Comparison of ENCODE assay signal across 9 mouse cellular contexts in the genomic region with DNA sequence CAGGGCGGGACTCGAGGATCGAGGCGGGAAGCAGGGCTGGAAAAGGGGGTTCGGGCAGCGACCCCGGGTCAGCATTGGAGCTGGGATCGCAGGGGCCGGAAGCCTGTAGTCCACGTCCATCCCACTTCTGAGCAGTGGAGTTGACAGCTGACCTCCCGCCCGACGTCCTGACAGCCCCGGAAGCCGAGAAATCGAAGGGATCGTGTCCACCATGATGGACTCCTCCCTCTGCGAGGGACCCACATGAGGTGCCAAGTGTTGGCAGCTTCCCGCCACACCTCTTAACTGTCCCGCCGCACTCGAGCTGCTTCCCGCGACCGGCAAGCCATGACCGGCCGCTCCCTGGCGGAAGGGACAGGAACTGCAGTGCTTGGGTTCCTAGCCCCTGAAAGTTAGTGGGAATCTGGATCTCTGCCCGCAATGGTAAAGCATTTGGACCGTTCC. TPM values are rescaled to one million over a fixed set of nuclear protein-coding genes. Genes with fewer than 3 reads are reported as not detected.
DNase-seq lines count a peak whose midpoint lies in the region; ATAC-seq and TF ChIP-seq lines count a peak whose summit lies in the region.
"Had no signal": no experiment of that assay in that cellular context is flagged by ENCODE, and none has a peak within 500 bp of the region (broad histone marks: within the 10 kb centered on the region; RNA-seq: fewer than 3 reads in every experiment).

No protein-coding gene starts in this region.

- H3K27ac ChIP-seq in layer of hippocampus, adult 2 months, result peak overlapping the region; percentile 100
- H3K27ac ChIP-seq in bone marrow macrophage, adult 2 months (ENCODE audit: insufficient read depth, low read depth, low read length), result peak overlapping the region; percentile 66
- H3K27ac ChIP-seq in hindbrain, embryonic 12.5 days, result peak overlapping the region; percentile 97
- H3K27ac ChIP-seq in limb, embryonic 14.5 days (replicated peaks; ENCODE audit: low read depth, low read length), result peak overlapping the region; percentile 93
- peak overlapping the region; percentile 84 for H3K27ac ChIP-seq in midbrain, embryonic 14.5 days (replicated peaks; ENCODE audit: low read depth, low read length)
- H3K27ac ChIP-seq in thymus, adult 2 months (ENCODE audit: control insufficient read depth, insufficient read depth, low read length), result no peak overlapping the region

- WGBS in hindbrain, embryonic 12.5 days, result under 1% methylated on average over 30 of the region's 30 CpGs
- 2% methylated on average over 30 of the region's 30 CpGs for WGBS in limb, embryonic 14.5 days
- under 1% methylated on average over 30 of the region's 30 CpGs for WGBS in midbrain, embryonic 14.5 days
- WGBS in thymus, adult 2 months, result under 1% methylated on average over 30 of the region's 30 CpGs

- peak overlapping the region; percentile 84 for H3K4me3 ChIP-seq in layer of hippocampus, adult 2 months
- peak overlapping the region; percentile 60 for H3K4me3 ChIP-seq in bone marrow macrophage, adult 2 months (ENCODE audit: insufficient read depth, low read length)
- peak overlapping the region; percentile 65 for H3K4me3 ChIP-seq in hindbrain, embryonic 12.5 days
- H3K4me3 ChIP-seq in limb, embryonic 14.5 days (replicated peaks; ENCODE audit: low read length), result peak overlapping the region; percentile 74
- H3K4me3 ChIP-seq in midbrain, embryonic 14.5 days (replicated peaks; ENCODE audit: low read depth, low read length), result peak overlapping the region; percentile 41
- peak overlapping the region; percentile 65 for H3K4me3 ChIP-seq in thymus, adult 2 months (ENCODE audit: control insufficient read depth, insufficient read depth, low read length)

- peak; percentile 62 to 71 for DNase-seq in layer of hippocampus, adult 2 months (ENCODE audit: low spot score in 2 of 2)
- no peak for DNase-seq in layer of hippocampus, postnatal 36 days
- DNase-seq in fat pad, adult 2 months (ENCODE audit: extremely low read depth, low read depth, low spot score), result peak; percentile 26
- peak; percentile 96 for DNase-seq in limb, embryonic 14.5 days (ENCODE audit: low spot score)
- peak; percentile 92 for DNase-seq in midbrain, embryonic 14.5 days
- peak; percentile 85 for DNase-seq in thymus, adult 2 months

- peak; percentile 97 for TF ChIP-seq CTCF in layer of hippocampus, adult 2 months (conservative IDR thresholded peaks at IDR 0.05)
- peak; percentile 48 for TF ChIP-seq CTCF in bone marrow macrophage, adult 2 months (IDR thresholded peaks at IDR 0.05; ENCODE audit: low read depth, low read length)
- peak; percentile 93 for TF ChIP-seq CTCF in thymus, adult 2 months (IDR thresholded peaks at IDR 0.05; ENCODE audit: borderline replicate concordance, control insufficient read depth, extremely low read depth, insufficient read depth, low read length, poor library complexity)

- peaks cover 6% of the 10 kb centered on the region for H3K36me3 ChIP-seq in hindbrain, embryonic 12.5 days
- peaks cover 11% of the 10 kb centered on the region; the same call in 1 of the 2 replicates for H3K36me3 ChIP-seq in limb, embryonic 14.5 days (ENCODE audit: control insufficient read depth, insufficient read depth, low read length)
- H3K36me3 ChIP-seq in midbrain, embryonic 14.5 days (ENCODE audit: control insufficient read depth, insufficient read depth, low read length), result no peaks in the 10 kb centered on the region
- H3K36me3 ChIP-seq in thymus, adult 2 months (ENCODE audit: control insufficient read depth, insufficient read depth, low read length), result no peaks in the 10 kb centered on the region

- H3K4me2 ChIP-seq in hindbrain, embryonic 12.5 days (replicated peaks), result peak overlapping the region; percentile 87
- H3K4me2 ChIP-seq in limb, embryonic 14.5 days (replicated peaks; ENCODE audit: low read depth, low read length, severe bottlenecking), result peak overlapping the region; percentile 87
- H3K4me2 ChIP-seq in midbrain, embryonic 14.5 days (ENCODE audit: low read length), result peak overlapping the region; percentile 58

- no peak for TF ChIP-seq POLR2A in bone marrow macrophage, adult 2 months (IDR thresholded peaks at IDR 0.05; ENCODE audit: borderline replicate concordance, low read depth, low read length)
- TF ChIP-seq POLR2A in limb, embryonic 14.5 days (IDR thresholded peaks at IDR 0.05; ENCODE audit: borderline replicate concordance, extremely low read depth, insufficient read depth, insufficient read length), result peak; percentile 65; the same call in 1 of the 2 replicates
- TF ChIP-seq POLR2A in thymus, adult 2 months (IDR thresholded peaks at IDR 0.05; ENCODE audit: control insufficient read depth, extremely low read depth, insufficient read depth, low read length, poor library complexity), result no peak

- H3K9ac ChIP-seq in hindbrain, embryonic 12.5 days, result peak overlapping the region; percentile 80
- peak overlapping the region; percentile 72 for H3K9ac ChIP-seq in limb, embryonic 14.5 days (ENCODE audit: low read depth, low read length, severe bottlenecking)
- H3K9ac ChIP-seq in midbrain, embryonic 14.5 days (replicated peaks; ENCODE audit: low read length), result peak overlapping the region; percentile 71

- peaks cover 8% of the 10 kb centered on the region for H3K4me1 ChIP-seq in bone marrow macrophage, adult 2 months (ENCODE audit: control insufficient read depth, insufficient read depth, low read length)
- H3K4me1 ChIP-seq in hindbrain, embryonic 12.5 days, result peaks cover 17% of the 10 kb centered on the region
- H3K4me1 ChIP-seq in limb, embryonic 14.5 days (ENCODE audit: control insufficient read depth, insufficient read depth, low read length), result peaks cover 13% of the 10 kb centered on the region
- H3K4me1 ChIP-seq in midbrain, embryonic 14.5 days (ENCODE audit: control insufficient read depth, insufficient read depth, low read length), result peaks cover 10% of the 10 kb centered on the region
- H3K4me1 ChIP-seq in thymus, adult 2 months (replicated peaks; ENCODE audit: control insufficient read depth, insufficient read depth, low read length), result peaks cover 6% of the 10 kb centered on the region

- no peaks in the 10 kb centered on the region for H3K9me3 ChIP-seq in hindbrain, embryonic 12.5 days (replicated peaks)
- H3K9me3 ChIP-seq in limb, embryonic 14.5 days (ENCODE audit: control insufficient read depth, low read length), result no peaks in the 10 kb centered on the region
- no peaks in the 10 kb centered on the region for H3K9me3 ChIP-seq in midbrain, embryonic 14.5 days (ENCODE audit: control insufficient read depth, low read length)

- ATAC-seq in hindbrain, embryonic 12.5 days (ENCODE audit: low FRiP score), result peak; percentile 79
- peak; percentile 85 for ATAC-seq in limb, embryonic 14.5 days (ENCODE audit: low FRiP score, low read depth)
- peak; percentile 80 for ATAC-seq in midbrain, embryonic 14.5 days (ENCODE audit: low FRiP score, low TSS enrichment)

- H3K27me3 ChIP-seq in hindbrain, embryonic 12.5 days, result no peaks in the 10 kb centered on the region
- H3K27me3 ChIP-seq in limb, embryonic 14.5 days (ENCODE audit: control insufficient read depth, insufficient read depth, low read length), result no peaks in the 10 kb centered on the region
- no peaks in the 10 kb centered on the region for H3K27me3 ChIP-seq in midbrain, embryonic 14.5 days (ENCODE audit: control insufficient read depth, insufficient read depth, low read length)
- H3K27me3 ChIP-seq in thymus, adult 2 months (ENCODE audit: control insufficient read depth, insufficient read depth, low read length), result no peaks in the 10 kb centered on the region

RNA-seq across cellular contexts. Expression of gene Pop7, which starts 0.4 kb away (rescaled TPM):
- total RNA-seq in layer of hippocampus, adult 2 months (2021), result 10 to 100 TPM; 33.8 to 35.1 TPM
- 10 to 100 TPM; 32.5 to 37.0 TPM for total RNA-seq in layer of hippocampus, postnatal 36 days (2021)
- 15.8 and 17.4 TPM in 2 replicates for polyA plus RNA-seq in bone marrow macrophage, adult 2 months (2012; ENCODE audit: insufficient read depth, insufficient read length, missing spikeins)
- 60.7 and 61.3 TPM in 2 replicates for polyA plus RNA-seq in hindbrain, embryonic 12.5 days (2016; fragmentation: Nextera tagmentation; extraction: Ambion mirVana)
- polyA plus RNA-seq in limb, embryonic 14.5 days (2012; rRNA removed), result 40.6 and 50.4 TPM in 2 replicates
- polyA plus RNA-seq in limb, embryonic 14.5 days (2014; fragmentation: Nextera tagmentation; extraction: Ambion mirVana), result 52.1 and 54.2 TPM in 2 replicates
- polyA plus RNA-seq in midbrain, embryonic 14.5 days (2014; fragmentation: Nextera tagmentation; extraction: Ambion mirVana), result 83.7 and 103 TPM in 2 replicates
- 65.5 and 68.7 TPM in 2 replicates for polyA plus RNA-seq in thymus, adult 2 months (2012; rRNA removed)

RNA-seq across cellular contexts. Expression of gene Gigyf1, which starts 15.7 kb away (rescaled TPM):
- total RNA-seq in layer of hippocampus, adult 2 months (2021), result 10 to 100 TPM; 61.9 to 63.5 TPM
- total RNA-seq in layer of hippocampus, postnatal 36 days (2021), result 10 to 100 TPM; 56.7 to 58.9 TPM
- polyA plus RNA-seq in bone marrow macrophage, adult 2 months (2012; ENCODE audit: insufficient read depth, insufficient read length, missing spikeins), result 42.0 and 48.3 TPM in 2 replicates
- polyA plus RNA-seq in hindbrain, embryonic 12.5 days (2016; fragmentation: Nextera tagmentation; extraction: Ambion mirVana), result 17.9 and 19.0 TPM in 2 replicates
- 45.1 and 51.5 TPM in 2 replicates for polyA plus RNA-seq in limb, embryonic 14.5 days (2012; rRNA removed)
- 11.8 and 13.3 TPM in 2 replicates for polyA plus RNA-seq in limb, embryonic 14.5 days (2014; fragmentation: Nextera tagmentation; extraction: Ambion mirVana)
- 17.0 and 23.5 TPM in 2 replicates for polyA plus RNA-seq in midbrain, embryonic 14.5 days (2014; fragmentation: Nextera tagmentation; extraction: Ambion mirVana)
- polyA plus RNA-seq in thymus, adult 2 months (2012; rRNA removed), result 83.9 and 84.3 TPM in 2 replicates

RNA-seq across cellular contexts. Expression of gene Zan, which starts 25.8 kb away (rescaled TPM):
- under 1 TPM; 0.36 to 0.49 TPM for total RNA-seq in layer of hippocampus, adult 2 months (2021)
- total RNA-seq in layer of hippocampus, postnatal 36 days (2021), result under 1 TPM; 0.10 to 0.13 TPM
- not detected in 2 replicates for polyA plus RNA-seq in bone marrow macrophage, adult 2 months (2012; ENCODE audit: insufficient read depth, insufficient read length, missing spikeins)
- 0.09 and 0.15 TPM in 2 replicates for polyA plus RNA-seq in hindbrain, embryonic 12.5 days (2016; fragmentation: Nextera tagmentation; extraction: Ambion mirVana)
- 0.35 and 0.37 TPM in 2 replicates for polyA plus RNA-seq in limb, embryonic 14.5 days (2012; rRNA removed)
- polyA plus RNA-seq in limb, embryonic 14.5 days (2014; fragmentation: Nextera tagmentation; extraction: Ambion mirVana), result 0.11 TPM in 1 of 2 replicates, not detected in the other
- 0.11 and 0.12 TPM in 2 replicates for polyA plus RNA-seq in midbrain, embryonic 14.5 days (2014; fragmentation: Nextera tagmentation; extraction: Ambion mirVana)
- 0.24 and 0.36 TPM in 2 replicates for polyA plus RNA-seq in thymus, adult 2 months (2012; rRNA removed)

RNA-seq across cellular contexts. Expression of gene Epo, which starts 30.4 kb away (rescaled TPM):
- total RNA-seq in layer of hippocampus, adult 2 months (2021), result not detected
- not detected for total RNA-seq in layer of hippocampus, postnatal 36 days (2021)
- not detected in 2 replicates for polyA plus RNA-seq in bone marrow macrophage, adult 2 months (2012; ENCODE audit: insufficient read depth, insufficient read length, missing spikeins)
- polyA plus RNA-seq in hindbrain, embryonic 12.5 days (2016; fragmentation: Nextera tagmentation; extraction: Ambion mirVana), result not detected in 2 replicates
- polyA plus RNA-seq in limb, embryonic 14.5 days (2012; rRNA removed), result 0.12 and 0.19 TPM in 2 replicates
- polyA plus RNA-seq in limb, embryonic 14.5 days (2014; fragmentation: Nextera tagmentation; extraction: Ambion mirVana), result 0.83 TPM in 1 of 2 replicates, not detected in the other
- polyA plus RNA-seq in midbrain, embryonic 14.5 days (2014; fragmentation: Nextera tagmentation; extraction: Ambion mirVana), result not detected in 2 replicates
- not detected in 2 replicates for polyA plus RNA-seq in thymus, adult 2 months (2012; rRNA removed)
- total RNA-seq: gastrocnemius, adult 8-10 months had no signal

RNA-seq across cellular contexts. Expression of gene Gnb2, which starts 30.6 kb away (rescaled TPM):
- 100 to 1,000 TPM; 600 to 607 TPM for total RNA-seq in layer of hippocampus, adult 2 months (2021)
- total RNA-seq in layer of hippocampus, postnatal 36 days (2021), result 100 to 1,000 TPM; 554 to 565 TPM
- polyA plus RNA-seq in bone marrow macrophage, adult 2 months (2012; ENCODE audit: insufficient read depth, insufficient read length, missing spikeins), result 547 and 604 TPM in 2 replicates
- polyA plus RNA-seq in hindbrain, embryonic 12.5 days (2016; fragmentation: Nextera tagmentation; extraction: Ambion mirVana), result 466 and 467 TPM in 2 replicates
- polyA plus RNA-seq in limb, embryonic 14.5 days (2012; rRNA removed), result 770 and 1,100 TPM in 2 replicates
- 460 and 474 TPM in 2 replicates for polyA plus RNA-seq in limb, embryonic 14.5 days (2014; fragmentation: Nextera tagmentation; extraction: Ambion mirVana)
- polyA plus RNA-seq in midbrain, embryonic 14.5 days (2014; fragmentation: Nextera tagmentation; extraction: Ambion mirVana), result 633 and 757 TPM in 2 replicates
- polyA plus RNA-seq in thymus, adult 2 months (2012; rRNA removed), result 1,444 and 1,492 TPM in 2 replicates

Comparison
In these comparisons a context has a peak if more than half of its experiments do, and no peak if none do; other contexts are left out.
1. DNase-seq: peak in layer of hippocampus, adult 2 months (2 of 2), fat pad, adult 2 months (single experiment), limb, embryonic 14.5 days (single experiment), midbrain, embryonic 14.5 days (single experiment) and thymus, adult 2 months (single experiment); none in layer of hippocampus, postnatal 36 days (0 of 2).
2. Peak in every context shown above with its lines, with median percentiles within 50 percentile points of each other: H3K4me3 ChIP-seq, CTCF ChIP-seq, ATAC-seq, H3K4me2 ChIP-seq and H3K9ac ChIP-seq.